Mouse (Mus musculus): ENCODE results near the gene Ptpn13. TPM values are rescaled to one million over a fixed set of nuclear protein-coding genes. Genes with fewer than 3 reads are reported as not detected.

Gene Ptpn13
- polyA plus RNA-seq, 1 experiment from 2014 or later, result 19.1 TPM

GRCm38 (mm10) chr5:103532841-103533390, 107.9 kb downstream of the Ptpn13 start:
- Histone ChIP-seq H3K9ac (replicated peaks) (no peak overlapping the region), H3K27ac (replicated peaks) (no peak overlapping the region), H3K4me1 (no peaks in the 10 kb centered on the region), H3K27me3 (no peaks in the 10 kb centered on the region), H3K4me2 (replicated peaks) (no peak overlapping the region), H3K4me3 (no peak overlapping the region), H3K9me3 (no peaks in the 10 kb centered on the region), H3K36me3 (peaks cover 32% of the 10 kb centered on the region)
- 73% methylated on average over 11 of the region's 11 CpGs for WGBS
- no peak for ATAC-seq (ENCODE audit: low FRiP score, low read depth)

GRCm38 (mm10) chr5:103534454-103534853, 109.5 kb downstream of the Ptpn13 start:
- H3K27ac ChIP-seq (replicated peaks), result no peak overlapping the region
- WGBS, result 88% methylated on average over 3 of the region's 3 CpGs
- no peaks in the 10 kb centered on the region for H3K4me1 ChIP-seq
- H3K4me3 ChIP-seq, result no peak overlapping the region
- H3K9me3 ChIP-seq, result no peaks in the 10 kb centered on the region
- H3K27me3 ChIP-seq, result no peaks in the 10 kb centered on the region
- peaks cover 19% of the 10 kb centered on the region for H3K36me3 ChIP-seq
- ATAC-seq (ENCODE audit: low FRiP score, low read depth), result no peak
- no peak overlapping the region for H3K9ac ChIP-seq (replicated peaks)
- H3K4me2 ChIP-seq (replicated peaks), result no peak overlapping the region

GRCm38 (mm10) chr5:103537429-103537828, 112.4 kb downstream of the Ptpn13 start:
- H3K36me3 ChIP-seq, result peaks cover 18% of the 10 kb centered on the region; the same call in 1 of the 2 replicates
- H3K27me3 ChIP-seq, result no peaks in the 10 kb centered on the region
- no peaks in the 10 kb centered on the region for H3K9me3 ChIP-seq
- H3K4me3 ChIP-seq, result no peak overlapping the region
- H3K9ac ChIP-seq (replicated peaks), result no peak overlapping the region
- no peak overlapping the region for H3K27ac ChIP-seq (replicated peaks)
- H3K4me1 ChIP-seq, result no peaks in the 10 kb centered on the region
- WGBS, result 52% methylated on average over 4 of the region's 4 CpGs
- ATAC-seq (ENCODE audit: low FRiP score, low read depth), result no peak
- H3K4me2 ChIP-seq (replicated peaks), result no peak overlapping the region

- Histone ChIP-seq H3K9ac (replicated peaks) (no peak overlapping the region), H3K27me3 (no peaks in the 10 kb centered on the region), H3K9me3 (no peaks in the 10 kb centered on the region), H3K4me1 (no peaks in the 10 kb centered on the region), H3K27ac (replicated peaks) (no peak overlapping the region), H3K4me3 (no peak overlapping the region), H3K4me2 (replicated peaks) (no peak overlapping the region), H3K36me3 (peaks cover 10% of the 10 kb centered on the region; the same call in 1 of the 2 replicates)
- WGBS, result 83% methylated on average over 6 of the region's 6 CpGs
- no peak for ATAC-seq (ENCODE audit: low FRiP score, low read depth)
Measured at GRCm38 (mm10) chr5:103540612-103541011, 115.6 kb downstream of the Ptpn13 start.

- Histone ChIP-seq H3K27ac (replicated peaks) (no peak overlapping the region), H3K4me1 (no peaks in the 10 kb centered on the region), H3K9ac (replicated peaks) (no peak overlapping the region), H3K9me3 (no peaks in the 10 kb centered on the region), H3K4me2 (replicated peaks) (no peak overlapping the region), H3K36me3 (peaks cover 10% of the 10 kb centered on the region; the same call in 1 of the 2 replicates), H3K27me3 (no peaks in the 10 kb centered on the region), H3K4me3 (no peak overlapping the region)
- no peak for ATAC-seq (ENCODE audit: low FRiP score, low read depth)
- 85% methylated on average over 10 of the region's 10 CpGs for WGBS
Measured at GRCm38 (mm10) chr5:103541136-103541535, 116.1 kb downstream of the Ptpn13 start.

- Histone ChIP-seq H3K4me1 (no peaks in the 10 kb centered on the region), H3K27me3 (no peaks in the 10 kb centered on the region), H3K36me3 (peaks cover 10% of the 10 kb centered on the region; the same call in 1 of the 2 replicates), H3K27ac (replicated peaks) (no peak overlapping the region), H3K4me2 (replicated peaks) (no peak overlapping the region), H3K9ac (replicated peaks) (no peak overlapping the region), H3K9me3 (no peaks in the 10 kb centered on the region), H3K4me3 (no peak overlapping the region)
- no peak for ATAC-seq (ENCODE audit: low FRiP score, low read depth)
- 90% methylated on average over 11 of the region's 11 CpGs for WGBS
Measured at GRCm38 (mm10) chr5:103541542-103541941, 116.5 kb downstream of the Ptpn13 start.

GRCm38 (mm10) chr5:103545381-103546000, 120.5 kb downstream of the Ptpn13 start:
- ATAC-seq (ENCODE audit: low FRiP score, low read depth), result no peak
- H3K4me3 ChIP-seq, result no peak overlapping the region
- H3K27me3 ChIP-seq, result no peaks in the 10 kb centered on the region
- H3K4me2 ChIP-seq (replicated peaks), result no peak overlapping the region
- H3K4me1 ChIP-seq, result peaks cover 2% of the 10 kb centered on the region; the same call in 1 of the 2 replicates
- H3K9me3 ChIP-seq, result no peaks in the 10 kb centered on the region
- H3K9ac ChIP-seq (replicated peaks), result no peak overlapping the region
- WGBS, result 86% methylated on average over 20 of the region's 20 CpGs
- H3K27ac ChIP-seq (replicated peaks), result no peak overlapping the region
- H3K36me3 ChIP-seq, result peaks cover 7% of the 10 kb centered on the region; the same call in 1 of the 2 replicates

GRCm38 (mm10) chr5:103554769-103555168, 129.8 kb downstream of the Ptpn13 start:
- H3K4me3 ChIP-seq, result no peak overlapping the region
- H3K36me3 ChIP-seq, result peaks cover 50% of the 10 kb centered on the region
- no peaks in the 10 kb centered on the region for H3K9me3 ChIP-seq
- H3K9ac ChIP-seq (replicated peaks), result no peak overlapping the region
- no peak overlapping the region for H3K4me2 ChIP-seq (replicated peaks)
- H3K27me3 ChIP-seq, result no peaks in the 10 kb centered on the region
- ATAC-seq (ENCODE audit: low FRiP score, low read depth), result no peak
- H3K4me1 ChIP-seq, result no peaks in the 10 kb centered on the region
- H3K27ac ChIP-seq (replicated peaks), result no peak overlapping the region
- WGBS, result 91% methylated on average over 16 of the region's 16 CpGs

- no peak overlapping the region for H3K27ac ChIP-seq (replicated peaks)
- WGBS, result 92% methylated on average over 9 of the region's 9 CpGs
- no peak overlapping the region for H3K4me3 ChIP-seq
- H3K9ac ChIP-seq (replicated peaks), result no peak overlapping the region
- no peaks in the 10 kb centered on the region for H3K27me3 ChIP-seq
- H3K4me2 ChIP-seq (replicated peaks), result no peak overlapping the region
- H3K36me3 ChIP-seq, result peaks cover 68% of the 10 kb centered on the region
- H3K9me3 ChIP-seq, result no peaks in the 10 kb centered on the region
- no peak for ATAC-seq (ENCODE audit: low FRiP score, low read depth)
- H3K4me1 ChIP-seq, result no peaks in the 10 kb centered on the region
Measured at GRCm38 (mm10) chr5:103560546-103560945, 135.6 kb downstream of the Ptpn13 start.

- H3K36me3 ChIP-seq, result peaks cover 40% of the 10 kb centered on the region
- 93% methylated on average over 4 of the region's 4 CpGs for WGBS
- no peaks in the 10 kb centered on the region for H3K27me3 ChIP-seq
- H3K27ac ChIP-seq (replicated peaks), result no peak overlapping the region
- H3K4me3 ChIP-seq, result no peak overlapping the region
- no peak for ATAC-seq (ENCODE audit: low FRiP score, low read depth)
- no peak overlapping the region for H3K9ac ChIP-seq (replicated peaks)
- H3K4me1 ChIP-seq, result no peaks in the 10 kb centered on the region
- H3K4me2 ChIP-seq (replicated peaks), result no peak overlapping the region
- no peaks in the 10 kb centered on the region for H3K9me3 ChIP-seq
Measured at GRCm38 (mm10) chr5:103568034-103568433, 143.0 kb downstream of the Ptpn13 start.

GRCm38 (mm10) chr5:103569446-103569845, 144.5 kb downstream of the Ptpn13 start:
- H3K4me3 ChIP-seq, result no peak overlapping the region
- H3K4me2 ChIP-seq (replicated peaks), result no peak overlapping the region
- peaks cover 34% of the 10 kb centered on the region for H3K36me3 ChIP-seq
- no peaks in the 10 kb centered on the region for H3K9me3 ChIP-seq
- no peaks in the 10 kb centered on the region for H3K4me1 ChIP-seq
- H3K27me3 ChIP-seq, result no peaks in the 10 kb centered on the region
- 95% methylated on average over 9 of the region's 9 CpGs for WGBS
- no peak overlapping the region for H3K9ac ChIP-seq (replicated peaks)
- ATAC-seq (ENCODE audit: low FRiP score, low read depth), result no peak
- no peak overlapping the region for H3K27ac ChIP-seq (replicated peaks)

GRCm38 (mm10) chr5:103579680-103580420, 154.9 kb downstream of the Ptpn13 start:
- Histone ChIP-seq H3K27ac (replicated peaks) (no peak overlapping the region), H3K9me3 (no peaks in the 10 kb centered on the region), H3K4me2 (replicated peaks) (no peak overlapping the region), H3K27me3 (no peaks in the 10 kb centered on the region), H3K9ac (replicated peaks) (no peak overlapping the region), H3K4me3 (no peak overlapping the region), H3K36me3 (peaks cover 25% of the 10 kb centered on the region), H3K4me1 (no peaks in the 10 kb centered on the region)
- 85% methylated on average over 11 of the region's 11 CpGs for WGBS
- ATAC-seq (ENCODE audit: low FRiP score, low read depth), result no peak
